ENCODE assay signal across 19 mouse cellular contexts in genomic region chr11:85886429-85886785, GRCm38 (mm10). TPM values are rescaled to one million over a fixed set of nuclear protein-coding genes. Genes with fewer than 3 reads are reported as not detected.
A peak's percentile ranks its signal among the peaks of the same experiment; 100 is the strongest.
DNase-seq lines count a peak whose midpoint lies in the region; ATAC-seq and TF ChIP-seq lines count a peak whose summit lies in the region.
"Had no signal": no experiment of that assay in that cellular context is flagged by ENCODE, and none has a peak within 500 bp of the region (broad histone marks: within the 10 kb centered on the region; RNA-seq: fewer than 3 reads in every experiment).

No protein-coding gene starts in this region.

- WGBS in lung, embryonic 14.5 days: 1% methylated on average over 22 of the region's 22 CpGs
- 3% methylated on average over 22 of the region's 22 CpGs for WGBS in embryonic facial prominence, embryonic 14.5 days
- WGBS in thymus, adult 2 months: 23% methylated on average over 22 of the region's 22 CpGs

- intact Hi-C loops in gastrocnemius, adult 2 months (cut with DNase I): no loop called here
- intact Hi-C loops in gastrocnemius, postnatal 36 days (cut with DNase I): no loop called here

- H3K27ac ChIP-seq in gastrocnemius, adult 2 months: peak overlapping the region; percentile 38
- peak overlapping the region; percentile 94 for H3K27ac ChIP-seq in lung, embryonic 14.5 days (ENCODE audit: low read depth)
- H3K27ac ChIP-seq in ES-Bruce4 (ENCODE audit: insufficient read depth, low read length): no peak overlapping the region
- H3K27ac ChIP-seq in embryonic facial prominence, embryonic 14.5 days (replicated peaks; ENCODE audit: low read depth, low read length): no peak overlapping the region
- H3K27ac ChIP-seq in thymus, adult 2 months (ENCODE audit: control insufficient read depth, insufficient read depth, low read length): no peak overlapping the region
- H3K27ac ChIP-seq: macrophage had no signal

- DNase-seq in gastrocnemius, adult 2 months: no peak
- DNase-seq in gastrocnemius, postnatal 36 days: no peak
- DNase-seq in lung, embryonic 14.5 days: no peak
- DNase-seq in lung, postnatal 10 days: no peak
- DNase-seq in embryonic facial prominence, embryonic 14.5 days (ENCODE audit: low spot score): no peak
- DNase-seq in thymus, adult 2 months: no peak
- DNase-seq in spleen, postnatal 36 days (ENCODE audit: low spot score in 2 of 2): no peak
- DNase-seq: adrenal gland, postnatal 10 days; kidney, adult 8-10 months; right cerebral cortex, postnatal 14 days; thymus, postnatal 4 days had no signal

- no peak for TF ChIP-seq CTCF in gastrocnemius, adult 2 months (IDR thresholded peaks at IDR 0.05)
- TF ChIP-seq CTCF in lung, embryonic 14.5 days (IDR thresholded peaks at IDR 0.05; ENCODE audit: low read depth): no peak
- no peak for TF ChIP-seq CTCF in ES-Bruce4 (IDR thresholded peaks at IDR 0.05; ENCODE audit: low read depth, low read length)
- TF ChIP-seq CTCF in thymus, adult 2 months (IDR thresholded peaks at IDR 0.05; ENCODE audit: borderline replicate concordance, control insufficient read depth, extremely low read depth, insufficient read depth, low read length, poor library complexity): no peak

- no peaks in the 10 kb centered on the region for H3K9me3 ChIP-seq in lung, embryonic 14.5 days (ENCODE audit: low read depth, low read length)
- H3K9me3 ChIP-seq in ES-Bruce4 (replicated peaks; ENCODE audit: control insufficient read depth, insufficient read depth, low read length, poor library complexity, severe bottlenecking): no peaks in the 10 kb centered on the region
- no peaks in the 10 kb centered on the region for H3K9me3 ChIP-seq in embryonic facial prominence, embryonic 14.5 days (ENCODE audit: control insufficient read depth, low read length)

- no peak for ATAC-seq in lung, embryonic 14.5 days (ENCODE audit: insufficient read depth)
- no peak for ATAC-seq in embryonic facial prominence, embryonic 14.5 days (ENCODE audit: low read depth)
- ATAC-seq: forebrain, embryonic 14.5 days had no signal

- TF ChIP-seq EP300 in ES-Bruce4 (IDR thresholded peaks at IDR 0.05; ENCODE audit: insufficient read depth, low read depth, low read length): no peak

- no peak for TF ChIP-seq POLR2A in ES-Bruce4 (IDR thresholded peaks at IDR 0.05; ENCODE audit: insufficient read depth, low read length)
- TF ChIP-seq POLR2A in thymus, adult 2 months (IDR thresholded peaks at IDR 0.05; ENCODE audit: control insufficient read depth, extremely low read depth, insufficient read depth, low read length, poor library complexity): no peak

- H3K27me3 ChIP-seq in lung, embryonic 14.5 days (ENCODE audit: insufficient read depth, low read length): peaks cover 45% of the 10 kb centered on the region
- H3K27me3 ChIP-seq in ES-Bruce4 (ENCODE audit: control insufficient read depth, insufficient read depth, low read length, poor library complexity, severe bottlenecking): peaks cover 18% of the 10 kb centered on the region
- H3K27me3 ChIP-seq in embryonic facial prominence, embryonic 14.5 days (replicated peaks; ENCODE audit: control insufficient read depth, insufficient read depth, low read length): peaks cover 75% of the 10 kb centered on the region
- peaks cover 37% of the 10 kb centered on the region for H3K27me3 ChIP-seq in thymus, adult 2 months (ENCODE audit: control insufficient read depth, insufficient read depth, low read length)

- H3K4me3 ChIP-seq in gastrocnemius, adult 2 months: peak overlapping the region; percentile 62
- H3K4me3 ChIP-seq in lung, embryonic 14.5 days (ENCODE audit: low read depth, low read length): peak overlapping the region; percentile 67
- H3K4me3 ChIP-seq in ES-Bruce4 (ENCODE audit: low read depth, low read length): peak overlapping the region; percentile 46
- H3K4me3 ChIP-seq in embryonic facial prominence, embryonic 14.5 days (ENCODE audit: low read depth, low read length): 0 out of 2 replicates have a peak overlapping the region, but pooled peaks have one; percentile 1
- no peak overlapping the region for H3K4me3 ChIP-seq in thymus, adult 2 months (ENCODE audit: control insufficient read depth, insufficient read depth, low read length)

- peak overlapping the region; percentile 98 for H3K9ac ChIP-seq in lung, embryonic 14.5 days
- peak overlapping the region; percentile 55 for H3K9ac ChIP-seq in ES-Bruce4 (ENCODE audit: low read depth, poor library complexity, severe bottlenecking)
- no peak overlapping the region for H3K9ac ChIP-seq in embryonic facial prominence, embryonic 14.5 days (ENCODE audit: low read depth, low read length)

- peak overlapping the region; percentile 61 for H3K4me2 ChIP-seq in lung, embryonic 14.5 days
- H3K4me2 ChIP-seq in embryonic facial prominence, embryonic 14.5 days (ENCODE audit: low read depth, low read length): no peak overlapping the region

- peaks cover 4% of the 10 kb centered on the region; the same call in 1 of the 2 replicates for H3K4me1 ChIP-seq in lung, embryonic 14.5 days (ENCODE audit: insufficient read depth)
- H3K4me1 ChIP-seq in ES-Bruce4 (ENCODE audit: control insufficient read depth, insufficient read depth, low read length): peaks cover 5% of the 10 kb centered on the region
- no peaks in the 10 kb centered on the region; the same call in 1 of the 2 replicates for H3K4me1 ChIP-seq in embryonic facial prominence, embryonic 14.5 days (ENCODE audit: control insufficient read depth, insufficient read depth, low read length)
- H3K4me1 ChIP-seq in thymus, adult 2 months (replicated peaks; ENCODE audit: control insufficient read depth, insufficient read depth, low read length): no peaks in the 10 kb centered on the region

- peaks cover 14% of the 10 kb centered on the region for H3K36me3 ChIP-seq in lung, embryonic 14.5 days (ENCODE audit: insufficient read depth)
- no peaks in the 10 kb centered on the region for H3K36me3 ChIP-seq in ES-Bruce4 (ENCODE audit: control insufficient read depth, insufficient read depth, low read length, poor library complexity, severe bottlenecking)
- no peaks in the 10 kb centered on the region for H3K36me3 ChIP-seq in embryonic facial prominence, embryonic 14.5 days (ENCODE audit: control insufficient read depth, insufficient read depth, low read length)
- no peaks in the 10 kb centered on the region for H3K36me3 ChIP-seq in thymus, adult 2 months (ENCODE audit: control insufficient read depth, insufficient read depth, low read length)

RNA-seq across cellular contexts. Expression of gene Tbx4, which starts 0.2 kb away (rescaled TPM):
- 1 to 10 TPM in 1 of 2 experiments, under 1 TPM in 1; 0.87 to 1.8 TPM for total RNA-seq in gastrocnemius, adult 2 months (2021)
- 1 to 10 TPM; 1.4 to 1.7 TPM for total RNA-seq in gastrocnemius, postnatal 36 days (2021)
- polyA plus RNA-seq in lung, embryonic 14.5 days (2014; fragmentation: Nextera tagmentation; extraction: Ambion mirVana): 67.9 and 73.4 TPM in 2 replicates
- 0.62 and 0.69 TPM in 2 replicates for polyA plus RNA-seq in ES-Bruce4 (2011; ENCODE audit: insufficient read depth, insufficient read length, low read depth, missing spikeins)
- 0.85 and 1.4 TPM in 2 replicates for polyA plus RNA-seq in embryonic facial prominence, embryonic 14.5 days (2014; fragmentation: Nextera tagmentation; extraction: Ambion mirVana)
- polyA plus RNA-seq in thymus, adult 2 months (2012; rRNA removed): 0.06 and 0.08 TPM in 2 replicates
- polyA plus RNA-seq: macrophage had no signal

RNA-seq across cellular contexts. Expression of gene Gm11444, which starts 36.3 kb away (rescaled TPM):
- not detected for total RNA-seq in gastrocnemius, adult 2 months (2021)
- not detected for total RNA-seq in gastrocnemius, postnatal 36 days (2021)
- not detected in 2 replicates for polyA plus RNA-seq in lung, embryonic 14.5 days (2014; fragmentation: Nextera tagmentation; extraction: Ambion mirVana)
- polyA plus RNA-seq in ES-Bruce4 (2011; ENCODE audit: insufficient read depth, insufficient read length, low read depth, missing spikeins): not detected in 2 replicates
- polyA plus RNA-seq in embryonic facial prominence, embryonic 14.5 days (2014; fragmentation: Nextera tagmentation; extraction: Ambion mirVana): not detected in 2 replicates
- polyA plus RNA-seq in thymus, adult 2 months (2012; rRNA removed): not detected in 2 replicates
- total RNA-seq: adrenal gland, postnatal 10 days; gastrocnemius, postnatal 25 days; hematopoietic stem cell, adult 5-6 weeks; layer of hippocampus, adult 8-10 months; left cerebral cortex, postnatal 14 days had no signal
- polyA plus RNA-seq: forebrain, embryonic 14.5 days; macrophage; neural tube, embryonic 14.5 days had no signal

RNA-seq across cellular contexts. Expression of gene Tbx2, which starts 54.1 kb away (rescaled TPM):
- 1 to 10 TPM; 1.7 to 3.6 TPM for total RNA-seq in gastrocnemius, adult 2 months (2021)
- total RNA-seq in gastrocnemius, postnatal 36 days (2021): 1 to 10 TPM; 3.0 to 3.7 TPM
- polyA plus RNA-seq in lung, embryonic 14.5 days (2014; fragmentation: Nextera tagmentation; extraction: Ambion mirVana): 61.4 and 67.5 TPM in 2 replicates
- 0.16 and 0.24 TPM in 2 replicates for polyA plus RNA-seq in ES-Bruce4 (2011; ENCODE audit: insufficient read depth, insufficient read length, low read depth, missing spikeins)
- polyA plus RNA-seq in embryonic facial prominence, embryonic 14.5 days (2014; fragmentation: Nextera tagmentation; extraction: Ambion mirVana): 6.3 and 6.5 TPM in 2 replicates
- 2.7 and 3.5 TPM in 2 replicates for polyA plus RNA-seq in thymus, adult 2 months (2012; rRNA removed)
- polyA plus RNA-seq: macrophage had no signal

Comparison
In these comparisons a context has a peak if more than half of its experiments do, and no peak if none do; other contexts are left out.
1. H3K27ac ChIP-seq: peak in gastrocnemius, adult 2 months (single experiment) and lung, embryonic 14.5 days (single experiment); none in ES-Bruce4 (single experiment), embryonic facial prominence, embryonic 14.5 days (single experiment) and thymus, adult 2 months (single experiment).
2. RNA of gene Tbx4, which starts 0.2 kb away (polyA plus RNA-seq): 67.9 to 73.4 TPM in lung, embryonic 14.5 days; 0.85 to 1.4 TPM in embryonic facial prominence, embryonic 14.5 days, 0.62 to 0.69 TPM in ES-Bruce4 and 0.06 to 0.08 TPM in thymus, adult 2 months; every median in the first group is over 10 times any median in the second.